Mouse (Mus musculus): ENCODE results near the gene Gm10721. TPM values are rescaled to one million over a fixed set of nuclear protein-coding genes. Genes with fewer than 3 reads are reported as not detected.
"Not testable (repeated sequence)": the region's sequence is repeated elsewhere in the genome, so short reads cannot be mapped to it uniquely, and the experiment has no call there.

Gm10721 gene
- total RNA-seq (2021) = under 1 TPM in 1 of 2 experiments, not detected in 1; 0.74 TPM
- long read RNA-seq, experiment 1 = 0 reads
- long read RNA-seq, experiment 2 = 0 reads

- not testable (repeated sequence) for DNase-seq (ENCODE audit: low spot score in 2 of 2)
These were observed at the start of gene Gm10721 for GRCm38 (mm10) chr9:3012733-3013279. Gene Gm10721 (plus strand): TSS chr9:3013140.

- peak in 1 of 2 experiments; percentile 7 for DNase-seq (ENCODE audit: low spot score in 2 of 2)
These were observed 12.4 kb upstream of the Gm10721 start, which contains the start of gene Gm10722 for GRCm38 (mm10) chr9:3000445-3000972. Gene Gm10722 (plus strand): TSS chr9:3000922.

- DNase-seq (ENCODE audit: low spot score in 2 of 2) = peak in 1 of 2 experiments; percentile 6
These were observed 11.9 kb upstream of the Gm10721 start for GRCm38 (mm10) chr9:3001006-3001405.

- DNase-seq (ENCODE audit: low spot score in 2 of 2) = peak; percentile 88 to 100
These were observed 10.8 kb upstream of the Gm10721 start for GRCm38 (mm10) chr9:3001948-3002659.

GRCm38 (mm10) chr9:3002794-3003396 is 10.0 kb upstream of the Gm10721 start, which contains the start of gene Gm11168:
Gene Gm11168 (plus strand): TSS chr9:3003346.
- DNase-seq (ENCODE audit: low spot score in 2 of 2) = not testable (repeated sequence)

- DNase-seq (ENCODE audit: low spot score in 2 of 2) = not testable (repeated sequence)
These were observed 6.8 kb upstream of the Gm10721 start for GRCm38 (mm10) chr9:3006179-3006578.

- peak; percentile 82 to 96 for DNase-seq (ENCODE audit: low spot score in 2 of 2)
These were observed 6.3 kb upstream of the Gm10721 start for GRCm38 (mm10) chr9:3006636-3007035.

- DNase-seq (ENCODE audit: low spot score in 2 of 2) = not testable (repeated sequence)
These were observed 5.7 kb upstream of the Gm10721 start for GRCm38 (mm10) chr9:3007272-3007671.

- DNase-seq (ENCODE audit: low spot score in 2 of 2) = not testable (repeated sequence)
These were observed 3.6 kb upstream of the Gm10721 start for GRCm38 (mm10) chr9:3009331-3009730.

GRCm38 (mm10) chr9:3012054-3012621 is 802 bp upstream of the Gm10721 start:
- DNase-seq (ENCODE audit: low spot score in 2 of 2) = not testable (repeated sequence)

GRCm38 (mm10) chr9:3015354-3015753 is 2.4 kb downstream of the Gm10721 start, which contains the start of gene Gm10720:
Gene Gm10720 (plus strand): TSS chr9:3015654.
- DNase-seq (ENCODE audit: low spot score in 2 of 2) = not testable (repeated sequence)

- DNase-seq (ENCODE audit: low spot score in 2 of 2) = not testable (repeated sequence)
These were observed 3.0 kb downstream of the Gm10721 start for GRCm38 (mm10) chr9:3015896-3016295.

GRCm38 (mm10) chr9:3017108-3017507 is 4.2 kb downstream of the Gm10721 start, which contains the start of gene Gm10719:
Gene Gm10719 (plus strand): TSS chr9:3017408.
- DNase-seq (ENCODE audit: low spot score in 2 of 2) = not testable (repeated sequence)

GRCm38 (mm10) chr9:3018944-3019343 is 6.0 kb downstream of the Gm10721 start:
- not testable (repeated sequence) for DNase-seq (ENCODE audit: low spot score in 2 of 2)

- DNase-seq (ENCODE audit: low spot score in 2 of 2) = peak; percentile 28 to 58
These were observed 7.1 kb downstream of the Gm10721 start for GRCm38 (mm10) chr9:3019835-3020727.

- peak; percentile 46 to 80 for DNase-seq (ENCODE audit: low spot score in 2 of 2)
These were observed 9.5 kb downstream of the Gm10721 start for GRCm38 (mm10) chr9:3022316-3023008.

GRCm38 (mm10) chr9:3023312-3023984 is 10.5 kb downstream of the Gm10721 start, which contains the start of gene Gm10718:
Gene Gm10718 (plus strand): TSS chr9:3023547.
- DNase-seq (ENCODE audit: low spot score in 2 of 2) = peak in 1 of 2 experiments; percentile 4

- peak; percentile 57 to 78 for DNase-seq (ENCODE audit: low spot score in 2 of 2)
These were observed 11.2 kb downstream of the Gm10721 start for GRCm38 (mm10) chr9:3023985-3024648.

All from adrenal gland, adult 18-20 months (tissue).